Mouse (Mus musculus): ENCODE results near the gene Ccdc92. TPM values are rescaled to one million over a fixed set of nuclear protein-coding genes. Genes with fewer than 3 reads are reported as not detected.

The Ccdc92 gene
- total and polyA plus RNA-seq, 3 experiments: 7.6 to 467 (median 40.3) TPM

- Histone ChIP-seq H3K36me3 (ENCODE audit: control insufficient read depth in 1 of 2, insufficient read depth in 2 of 2, low read length in 2 of 2) (peaks cover 0 to 4% of the 10 kb centered on the region in 2 experiments; a peak in 2 of 4 replicates), H3K79me2 (ENCODE audit: control insufficient read depth, insufficient read depth, low read length, poor library complexity) (no peaks in the 10 kb centered on the region), H3K4me3 (ENCODE audit: control insufficient read depth in 1 of 2, insufficient read depth in 1 of 2, low read depth in 2 of 2, low read length in 2 of 2) (no peak overlapping the region), H3K9ac (ENCODE audit: control insufficient read depth, low read depth, low read length, poor library complexity, severe bottlenecking) (no peak overlapping the region), H3K4me1 (ENCODE audit: control insufficient read depth in 1 of 2, insufficient read depth in 2 of 2, low read length in 2 of 2) (no peaks in the 10 kb centered on the region), H3K27ac (ENCODE audit: control insufficient read depth, low read depth, low read length) (no peak overlapping the region), H3K27me3 (ENCODE audit: control insufficient read depth in 1 of 2, insufficient read depth in 2 of 2, low read length in 2 of 2) (no peaks in the 10 kb centered on the region), H3K9me3 (replicated peaks; ENCODE audit: insufficient read depth, low read length) (no peaks in the 10 kb centered on the region)
- no peak for DNase-seq (ENCODE audit: low read depth, low spot score)
- no peak for TF ChIP-seq TBP (IDR thresholded peaks at IDR 0.05; ENCODE audit: low read depth, low read length)
- no peak for TF ChIP-seq SMC3 (IDR thresholded peaks at IDR 0.05; ENCODE audit: low read depth, low read length)
- no peak for TF ChIP-seq TCF12 (IDR thresholded peaks at IDR 0.05; ENCODE audit: low read depth, low read length)
- TF ChIP-seq MXI1 (IDR thresholded peaks at IDR 0.05; ENCODE audit: low read depth, low read length): no peak
These were observed 26.4 kb upstream of the Ccdc92 start for GRCm38 (mm10) chr5:124888661-124889060.

- Histone ChIP-seq H3K36me3 (ENCODE audit: control insufficient read depth in 1 of 2, insufficient read depth in 2 of 2, low read length in 2 of 2) (peaks cover 0 to 4% of the 10 kb centered on the region in 2 experiments; a peak in 2 of 4 replicates), H3K4me3 (ENCODE audit: control insufficient read depth in 1 of 2, insufficient read depth in 1 of 2, low read depth in 2 of 2, low read length in 2 of 2) (no peak overlapping the region)
- DNase-seq (ENCODE audit: low read depth, low spot score): no peak
These were observed 21.7 kb upstream of the Ccdc92 start for GRCm38 (mm10) chr5:124883877-124884276.

DNA sequence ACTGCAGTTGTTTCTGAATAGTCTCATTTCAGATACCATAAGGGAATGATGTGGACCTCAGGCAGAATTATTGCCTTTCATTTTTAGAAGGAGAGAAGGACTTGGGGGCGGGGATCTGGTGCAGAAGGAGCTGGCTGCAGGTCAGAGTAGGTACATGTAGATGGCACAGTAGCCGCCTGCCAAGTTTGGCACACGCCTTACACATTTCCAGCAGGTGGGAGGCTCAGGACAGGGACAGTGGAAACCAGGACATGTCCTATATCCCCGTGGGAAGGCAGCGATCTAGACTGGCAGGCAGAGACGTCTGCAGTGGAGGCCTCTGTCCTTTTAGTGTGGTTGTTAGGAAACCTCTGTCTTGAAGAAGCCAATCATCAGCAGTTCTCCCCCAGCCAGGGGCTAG, 17.6 kb upstream of the Ccdc92 start:
- Histone ChIP-seq H3K9me3 (replicated peaks; ENCODE audit: insufficient read depth, low read length) (no peaks in the 10 kb centered on the region), H3K27ac (ENCODE audit: control insufficient read depth, low read depth, low read length) (no peak overlapping the region), H3K4me1 (ENCODE audit: control insufficient read depth in 1 of 2, insufficient read depth in 2 of 2, low read length in 2 of 2) (no peaks in the 10 kb centered on the region; a peak in 1 of 4 replicates), H3K27me3 (ENCODE audit: control insufficient read depth in 1 of 2, insufficient read depth in 2 of 2, low read length in 2 of 2) (no peaks in the 10 kb centered on the region), H3K36me3 (ENCODE audit: control insufficient read depth in 1 of 2, insufficient read depth in 2 of 2, low read length in 2 of 2) (peaks cover 0 to 4% of the 10 kb centered on the region in 2 experiments; a peak in 3 of 4 replicates), H3K79me2 (ENCODE audit: control insufficient read depth, insufficient read depth, low read length, poor library complexity) (peaks cover 5% of the 10 kb centered on the region; the same call in 1 of the 2 replicates), H3K4me3 (ENCODE audit: control insufficient read depth in 1 of 2, insufficient read depth in 1 of 2, low read depth in 2 of 2, low read length in 2 of 2) (no peak overlapping the region), H3K9ac (ENCODE audit: control insufficient read depth, low read depth, low read length, poor library complexity, severe bottlenecking) (no peak overlapping the region)
- DNase-seq (ENCODE audit: low read depth, low spot score): no peak
- TF ChIP-seq POLR2AphosphoS2 (IDR thresholded peaks at IDR 0.05; ENCODE audit: low read length): no peak
- no peak for TF ChIP-seq CHD1 (IDR thresholded peaks at IDR 0.05; ENCODE audit: low read depth, low read length)

More at GRCm38 (mm10) chr5:124883877-124884276, 21.7 kb upstream of the Ccdc92 start:
- no peaks in the 10 kb centered on the region for H3K27me3 ChIP-seq (ENCODE audit: control insufficient read depth in 1 of 2, insufficient read depth in 2 of 2, low read length in 2 of 2)
- no peaks in the 10 kb centered on the region for H3K4me1 ChIP-seq (ENCODE audit: control insufficient read depth in 1 of 2, insufficient read depth in 2 of 2, low read length in 2 of 2)
- H3K27ac ChIP-seq (ENCODE audit: control insufficient read depth, low read depth, low read length): no peak overlapping the region
- no peak overlapping the region for H3K9ac ChIP-seq (ENCODE audit: control insufficient read depth, low read depth, low read length, poor library complexity, severe bottlenecking)
- no peaks in the 10 kb centered on the region for H3K9me3 ChIP-seq (replicated peaks; ENCODE audit: insufficient read depth, low read length)
- TF ChIP-seq CTCF (IDR thresholded peaks at IDR 0.05 in 2 of 3, conservative IDR thresholded peaks at IDR 0.05 in 1 of 3; ENCODE audit: control insufficient read depth in 1 of 3, insufficient read depth in 1 of 3, low read depth in 2 of 3, low read length in 3 of 3, poor library complexity in 1 of 3, severe bottlenecking in 1 of 3) (no peak), BHLHE40 (IDR thresholded peaks at IDR 0.05; ENCODE audit: borderline replicate concordance, low read depth, low read length) (no peak), MYC (IDR thresholded peaks at IDR 0.05; ENCODE audit: low read depth, low read length) (no peak), MAFK (IDR thresholded peaks at IDR 0.05; ENCODE audit: borderline replicate concordance, low read depth, low read length) (no peak), SIN3A (IDR thresholded peaks at IDR 0.05; ENCODE audit: low read length) (no peak), POLR2AphosphoS5 (IDR thresholded peaks at IDR 0.05; ENCODE audit: borderline replicate concordance, low read depth, low read length) (no peak), USF2 (IDR thresholded peaks at IDR 0.05; ENCODE audit: borderline replicate concordance in 1 of 2, insufficient read depth in 1 of 2, low read depth in 1 of 2, low read length in 2 of 2) (no peak), TCF12 (IDR thresholded peaks at IDR 0.05; ENCODE audit: low read depth, low read length) (no peak), POLR2AphosphoS2 (IDR thresholded peaks at IDR 0.05; ENCODE audit: low read length) (no peak), MXI1 (IDR thresholded peaks at IDR 0.05; ENCODE audit: low read depth, low read length) (no peak)
- peaks cover 4% of the 10 kb centered on the region; the same call in 1 of the 2 replicates for H3K79me2 ChIP-seq (ENCODE audit: control insufficient read depth, insufficient read depth, low read length, poor library complexity)
